Mouse (Mus musculus): ENCODE measurements around the gene Tmem132c. TPM values are rescaled to one million over a fixed set of nuclear protein-coding genes. Genes with fewer than 3 reads are reported as not detected.

Tmem132c gene
- total RNA-seq, 2 experiments from 2014 or later: 7.1 to 7.5 TPM

GRCm38 (mm10) chr5:127592854-127593253, 351.2 kb downstream of the Tmem132c start:
- DNase-seq (ENCODE audit: low spot score in 2 of 2): peak; percentile 58

- DNase-seq (ENCODE audit: low spot score in 2 of 2): no peak
Measured at GRCm38 (mm10) chr5:127595676-127596075, 354.1 kb downstream of the Tmem132c start.

- DNase-seq (ENCODE audit: low spot score in 2 of 2): no peak
Measured at GRCm38 (mm10) chr5:127596862-127597261, 355.3 kb downstream of the Tmem132c start.

GRCm38 (mm10) chr5:127602996-127603395, 361.4 kb downstream of the Tmem132c start:
- DNase-seq (ENCODE audit: low spot score in 2 of 2): no peak

GRCm38 (mm10) chr5:127607507-127607906, 365.9 kb downstream of the Tmem132c start:
- no peak for DNase-seq (ENCODE audit: low spot score in 2 of 2)

- no peak for DNase-seq (ENCODE audit: low spot score in 2 of 2)
Measured at GRCm38 (mm10) chr5:127609191-127609714, 367.6 kb downstream of the Tmem132c start.

- no peak for DNase-seq (ENCODE audit: low spot score in 2 of 2)
Measured at GRCm38 (mm10) chr5:127610787-127611509, 369.3 kb downstream of the Tmem132c start.

GRCm38 (mm10) chr5:127611881-127612280, 370.3 kb downstream of the Tmem132c start:
- no peak for DNase-seq (ENCODE audit: low spot score in 2 of 2)

GRCm38 (mm10) chr5:127612397-127612796, 370.8 kb downstream of the Tmem132c start:
- no peak for DNase-seq (ENCODE audit: low spot score in 2 of 2)
